Mouse (Mus musculus): Measurements from ENCODE around the gene Rab27a.

Rab27a gene

DNA sequence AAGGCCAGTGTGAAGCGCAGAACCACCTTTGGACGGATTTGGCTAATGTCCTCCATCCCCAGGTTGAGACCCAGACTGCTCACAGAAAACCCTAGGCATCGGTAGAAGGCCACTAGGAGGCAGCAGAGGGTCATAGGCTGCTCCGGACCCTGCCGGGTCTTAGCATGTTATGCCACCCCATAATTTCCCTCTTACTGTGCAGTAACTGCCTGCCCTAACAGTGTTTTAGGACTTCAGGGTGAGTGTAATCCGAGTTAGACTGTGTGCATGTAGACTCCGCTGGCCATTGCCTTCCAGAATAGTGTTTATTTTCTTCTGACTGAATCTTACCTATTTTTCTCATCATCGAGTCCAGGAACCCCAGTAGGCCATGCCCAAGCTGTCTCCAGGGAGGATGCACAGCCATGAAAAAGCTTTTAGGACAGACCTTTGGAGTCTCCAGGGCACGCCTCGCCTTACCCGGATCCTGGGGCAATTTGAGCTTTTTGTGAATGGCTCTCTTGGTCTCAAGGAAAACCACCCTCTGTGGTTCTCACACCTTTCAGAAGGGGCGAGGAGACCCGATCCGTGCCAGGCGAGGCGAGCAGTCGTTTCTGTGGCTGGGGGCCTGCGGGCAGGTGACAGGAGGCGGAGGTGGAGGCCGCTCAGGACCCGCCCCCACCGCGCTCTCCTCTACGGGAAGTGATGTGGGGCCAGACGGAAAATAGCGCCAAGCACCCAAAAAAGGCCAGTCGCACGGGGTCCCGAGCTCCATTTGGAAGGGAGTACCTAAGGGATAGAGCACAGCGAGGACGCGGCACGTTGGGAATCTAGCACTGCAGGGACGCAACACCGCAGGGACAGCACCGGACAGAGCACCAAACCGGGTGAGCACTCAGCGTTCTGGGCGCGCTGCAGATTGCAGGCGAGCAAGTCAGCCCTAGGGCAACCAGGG is at the start of gene Rab27a:
Rab27a (plus strand) TSS at position 709 of the 934 bp plus-strand sequence.
- CTCF ChIA-PET = interaction anchor here (0.5 to 5.8 kb wide), 31 partner anchors 8 to 1225 kb away, joined by 3 to 76 read pairs (median 6); partner anchors contain the start of genes Ccpg1 (in 1 of the 4) and Ccpg1os (in 1 of the 4)

DNA sequence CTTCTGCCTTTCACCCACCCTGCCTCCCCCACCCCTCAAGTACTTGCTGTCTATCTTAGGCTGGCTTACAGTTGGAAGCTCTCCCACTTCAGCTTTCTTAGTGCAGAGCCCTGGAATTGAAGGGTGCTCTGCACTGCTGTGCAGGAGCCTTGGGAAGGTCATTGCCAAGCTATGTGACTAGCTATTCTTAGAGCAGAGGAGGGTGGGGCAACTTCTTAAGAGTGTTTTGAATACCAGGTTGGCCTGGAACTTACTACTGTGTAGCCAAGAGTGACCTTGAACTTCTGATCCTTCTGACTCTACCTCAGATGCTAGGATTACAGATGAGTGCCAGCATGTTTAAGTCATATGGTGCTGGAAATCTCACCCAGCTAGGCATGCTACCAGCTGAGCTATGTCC is 48.5 kb upstream of the Rab27a start:
- ChIA-PET POLR2A (interaction anchor here in 3 of 4 experiments (0.6 to 4.8 kb wide), 42 partner anchors 8 to 1769 kb away, joined by 3 to 46 read pairs (median 4); partner anchors contain the start of genes Ccpg1 (in 3 of the 3), Ccpg1os (in 3 of the 3), Dyx1c1 (in 1 of the 3) and Gm20509 (in 1 of the 3)), CTCF (interaction anchor here (0.5 to 3.4 kb wide), 23 partner anchors 8 to 226 kb away, joined by 3 to 14 read pairs (median 3); partner anchors contain the start of genes Ccpg1 (in 1 of the 4), Ccpg1os (in 1 of the 4), Dyx1c1 (in 1 of the 4) and Gm44503 (in 1 of the 4))

More for the DNA sequence above, at the start of gene Rab27a:
- POLR2A ChIA-PET = interaction anchor here (0.6 to 3.2 kb wide), 33 partner anchors 8 to 1958 kb away, joined by 3 to 18 read pairs (median 4); partner anchors contain the start of genes Rsl24d1 (in 3 of the 4), Ccpg1 (in 2 of the 4), Ccpg1os (in 2 of the 4) and Gm20509 (in 1 of the 4)

DNA sequence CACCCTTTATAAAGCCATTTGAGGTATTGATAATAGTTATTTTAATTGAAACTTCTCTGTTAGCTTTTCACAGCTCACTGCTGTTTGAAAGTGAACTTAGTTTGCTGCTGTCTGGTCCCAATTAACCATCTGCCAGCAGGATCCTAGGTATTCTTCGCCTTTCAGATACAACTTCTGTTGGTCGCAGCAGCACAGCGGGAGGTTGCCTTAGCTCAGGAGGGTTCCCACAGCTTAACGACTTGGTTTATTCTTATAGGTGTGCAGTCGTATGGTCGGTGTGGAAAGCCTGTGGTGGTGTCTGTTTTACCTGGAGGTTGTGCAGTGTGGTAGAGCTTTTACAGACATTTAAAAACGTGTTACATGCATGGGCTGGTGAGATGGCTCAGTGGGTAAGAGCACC is 47.8 kb upstream of the Rab27a start:
- CTCF ChIA-PET = interaction anchor here (0.5 to 3.4 kb wide), 17 partner anchors 10 to 227 kb away, joined by 3 to 14 read pairs (median 3); partner anchors contain the start of genes Ccpg1 (in 1 of the 4), Ccpg1os (in 1 of the 4), Dyx1c1 (in 1 of the 4) and Gm44503 (in 1 of the 4)

DNA sequence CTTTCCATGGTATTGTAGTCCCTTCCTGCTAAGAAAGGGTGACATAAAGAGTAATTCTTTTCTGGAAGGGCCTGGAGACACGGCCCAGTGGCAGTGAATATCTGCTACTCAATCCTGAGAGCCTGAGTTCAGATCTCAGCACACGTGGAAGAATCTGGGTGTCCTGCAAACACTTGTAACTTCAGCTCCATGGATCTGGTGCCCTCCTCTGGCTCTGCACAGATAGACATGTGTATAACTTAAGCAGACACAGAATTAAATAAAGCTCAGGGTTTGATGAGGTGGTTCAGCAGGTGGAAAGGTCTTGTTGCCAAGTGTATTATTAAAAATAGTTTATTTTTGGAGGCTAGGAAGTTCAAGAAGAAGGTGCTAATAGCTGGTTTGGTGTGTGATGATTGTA is 44.2 kb upstream of the Rab27a start:
- CTCF ChIA-PET = interaction anchor here in 3 of 4 experiments (0.8 to 1.3 kb wide), 5 partner anchors 28 to 57 kb away, joined by 3 to 5 read pairs (median 3); no protein-coding TSS in a partner anchor
- POLR2A ChIA-PET = interaction anchor here in 2 of 4 experiments (0.7 to 1.3 kb wide), 3 partner anchors 8 to 32 kb away, joined by 3 read pairs; partner anchors contain the start of genes Ccpg1 (in 1 of the 2) and Ccpg1os (in 1 of the 2)

More for the DNA sequence above, 47.8 kb upstream of the Rab27a start:
- POLR2A ChIA-PET = interaction anchor here in 3 of 4 experiments (0.6 to 4.8 kb wide), 31 partner anchors 7 to 1770 kb away, joined by 3 to 46 read pairs (median 4); partner anchors contain the start of genes Ccpg1 (in 3 of the 3), Ccpg1os (in 3 of the 3), Pigb (in 1 of the 3) and Rsl24d1 (in 1 of the 3)

DNA sequence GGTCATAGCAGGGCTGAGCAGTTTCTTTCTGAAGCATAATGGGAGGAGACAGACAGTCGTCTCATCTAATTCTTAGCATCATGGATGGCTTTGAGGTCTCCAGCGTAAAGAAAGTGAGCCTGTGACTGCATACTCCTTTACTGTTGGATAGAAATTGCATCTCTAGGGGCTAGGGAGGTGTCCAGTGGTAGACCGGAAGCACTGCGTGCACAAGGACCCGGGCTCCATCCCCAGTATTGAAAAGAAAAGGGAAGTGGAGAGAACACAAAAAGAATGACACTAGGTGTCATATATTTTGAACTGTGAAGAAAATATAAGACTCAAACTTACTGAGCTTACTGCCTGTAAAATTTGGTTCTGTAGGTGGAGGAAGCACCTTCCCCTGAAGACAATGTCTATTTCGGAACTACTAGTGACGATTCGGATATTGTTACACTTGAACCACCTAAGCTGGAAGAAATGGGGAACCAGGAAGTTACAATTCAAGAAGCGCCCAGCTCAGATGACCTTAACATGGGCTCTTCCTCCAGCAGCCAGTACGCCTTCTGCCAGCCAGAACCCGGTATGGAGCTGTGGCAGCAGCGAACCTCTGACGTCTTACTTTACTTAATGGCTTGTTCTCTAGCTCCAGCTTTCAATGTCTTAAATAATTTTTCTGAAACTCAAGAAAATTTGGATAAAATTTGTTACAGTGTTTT is 43.2 kb upstream of the Rab27a start:
- POLR2A ChIA-PET = interaction anchor here in 2 of 4 experiments (0.6 to 1.2 kb wide), 3 partner anchors 11 to 16 kb away, joined by 3 to 4 read pairs (median 3); partner anchors contain the start of genes Ccpg1 (in 1 of the 2) and Ccpg1os (in 1 of the 2)
- CTCF ChIA-PET = interaction anchor here in 3 of 4 experiments (0.6 to 1.0 kb wide), 5 partner anchors 16 to 90 kb away, joined by 3 read pairs; partner anchors contain the start of genes Ccpg1 (in 1 of the 3) and Ccpg1os (in 1 of the 3)

DNA sequence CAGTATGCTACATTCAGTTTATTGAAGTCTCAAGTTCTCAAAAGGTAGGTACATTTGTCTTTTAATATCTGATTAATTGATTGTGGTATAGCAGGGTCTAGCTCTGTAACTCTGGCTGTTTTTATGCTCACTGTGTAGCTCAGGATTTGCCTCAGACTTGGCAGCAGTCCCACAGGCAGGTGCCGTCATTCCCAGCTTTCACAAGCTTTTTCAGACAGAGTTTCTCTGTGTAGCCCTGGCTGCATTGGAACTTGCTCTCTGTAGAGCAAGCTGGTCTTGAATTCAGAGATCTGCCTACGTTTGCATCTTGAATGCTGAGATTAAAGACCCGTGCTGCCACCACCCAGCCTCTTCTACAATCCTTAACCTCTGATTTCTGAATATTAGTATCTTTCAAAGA is 42.5 kb upstream of the Rab27a start:
- POLR2A ChIA-PET = interaction anchor here in 2 of 4 experiments (0.6 to 1.2 kb wide), 3 partner anchors 10 to 17 kb away, joined by 3 to 4 read pairs (median 3); partner anchors contain the start of genes Ccpg1 (in 1 of the 2) and Ccpg1os (in 1 of the 2)
- CTCF ChIA-PET = interaction anchor here in 3 of 4 experiments (0.6 to 0.9 kb wide), 4 partner anchors 17 to 90 kb away, joined by 3 read pairs; partner anchors contain the start of genes Ccpg1 (in 1 of the 3) and Ccpg1os (in 1 of the 3)

DNA sequence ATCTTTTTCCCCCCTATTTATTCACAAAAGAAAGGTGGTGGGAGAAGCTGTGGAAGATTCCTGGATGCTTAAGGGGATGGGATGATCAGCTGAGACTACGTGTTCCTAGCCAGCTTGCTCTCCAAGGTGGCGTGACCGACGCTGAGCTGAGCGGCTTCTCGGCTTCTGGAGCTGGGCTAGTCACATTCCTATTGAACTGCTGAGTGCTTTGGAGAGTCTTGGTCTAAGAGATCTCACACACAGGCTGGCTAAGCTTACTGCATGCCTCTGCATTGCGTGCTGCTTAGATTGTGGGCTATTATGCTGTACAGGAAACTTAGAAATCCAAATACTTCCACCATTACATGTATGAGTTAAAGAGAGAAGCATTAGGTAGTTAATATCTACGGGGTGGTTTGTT is 40.6 kb upstream of the Rab27a start:
- ChIA-PET CTCF (interaction anchor here in 2 of 4 experiments (0.5 to 2.2 kb wide), 4 partner anchors 8 to 1239 kb away, joined by 3 to 5 read pairs (median 4); no protein-coding TSS in a partner anchor), POLR2A (interaction anchor here in 3 of 4 experiments (0.6 to 2.1 kb wide), 6 partner anchors 8 to 109 kb away, joined by 3 to 10 read pairs (median 4); partner anchors contain the start of gene Rsl24d1 (in 1 of the 3))

DNA sequence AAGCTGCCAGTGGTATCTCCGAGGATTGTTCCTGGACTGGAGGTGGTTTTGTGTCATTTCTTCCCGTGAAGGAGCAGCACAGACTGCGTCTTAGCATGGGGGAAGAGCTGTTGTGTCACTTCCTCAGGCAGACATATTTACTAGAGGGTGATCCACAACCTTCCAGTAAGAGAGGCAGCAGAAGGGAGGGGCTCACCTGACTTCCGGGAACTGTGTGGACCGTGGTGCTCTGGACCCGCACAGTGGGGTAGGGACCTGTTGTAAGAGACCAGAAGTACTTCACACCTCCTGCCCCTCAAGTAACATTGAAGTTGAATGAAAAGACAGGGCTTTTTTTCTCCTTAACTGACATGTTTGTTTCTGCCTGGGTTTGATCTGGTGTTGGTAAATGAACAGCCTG is 39.5 kb upstream of the Rab27a start:
- POLR2A ChIA-PET = interaction anchor here in 2 of 4 experiments (0.7 to 2.1 kb wide), 5 partner anchors 8 to 24 kb away, joined by 3 to 10 read pairs (median 4); no protein-coding TSS in a partner anchor
- CTCF ChIA-PET = interaction anchor here in 3 of 4 experiments (0.5 to 2.2 kb wide), 3 partner anchors 32 to 49 kb away, joined by 3 to 5 read pairs (median 4); no protein-coding TSS in a partner anchor

DNA sequence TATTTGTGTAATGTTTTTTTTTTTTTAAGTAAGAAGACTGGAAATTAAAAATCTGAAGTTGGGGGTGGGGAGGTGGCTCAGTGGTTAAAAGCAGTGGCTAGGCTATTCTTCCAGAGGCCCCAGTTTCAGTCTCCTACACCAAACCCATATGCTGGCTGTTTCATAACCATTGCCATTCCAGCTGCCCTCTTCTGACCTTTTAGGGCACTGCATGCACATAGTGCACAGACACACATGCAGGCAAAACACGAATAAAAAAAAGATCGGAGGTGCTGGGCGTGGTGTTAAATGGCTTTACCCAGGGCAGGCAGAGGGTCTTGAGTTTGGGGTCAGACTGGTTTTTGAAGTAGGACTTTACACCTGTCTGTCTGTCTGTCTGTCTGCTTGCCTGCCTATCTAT is 38.5 kb upstream of the Rab27a start:
- POLR2A ChIA-PET = interaction anchor here in 2 of 4 experiments (0.9 to 1.5 kb wide), 3 partner anchors 10 to 25 kb away, joined by 3 to 7 read pairs (median 3); partner anchors contain the start of genes Ccpg1 (in 1 of the 2) and Ccpg1os (in 1 of the 2)
- CTCF ChIA-PET = interaction anchor here in 3 of 4 experiments (0.6 to 1.0 kb wide), 3 partner anchors 9 to 88 kb away, joined by 3 to 5 read pairs (median 3); no protein-coding TSS in a partner anchor

DNA sequence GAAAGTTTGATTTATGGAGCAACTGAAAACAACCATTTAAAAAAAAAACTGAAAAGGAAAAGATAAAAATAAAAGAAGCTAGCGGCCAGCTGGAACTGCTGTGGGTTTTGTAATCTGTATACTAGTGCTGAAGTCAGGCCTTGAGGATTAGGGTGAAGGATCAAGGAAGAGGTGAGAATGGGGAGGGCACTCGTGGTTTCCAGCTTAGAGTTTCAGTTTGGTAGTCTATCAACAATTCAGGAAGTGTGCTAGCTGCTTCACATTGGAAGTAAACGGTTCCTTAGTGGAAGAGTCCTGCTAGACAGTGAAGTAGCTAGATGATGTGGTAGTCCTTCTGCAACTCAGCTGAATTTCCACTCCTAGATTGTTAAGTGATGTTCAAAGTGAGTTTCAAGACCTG is 36.3 kb upstream of the Rab27a start:
- ChIA-PET POLR2A (interaction anchor here in 2 of 4 experiments (0.7 to 1.7 kb wide), 9 partner anchors 9 to 106 kb away, joined by 3 to 7 read pairs (median 3); no protein-coding TSS in a partner anchor), CTCF (no interaction called here)

DNA sequence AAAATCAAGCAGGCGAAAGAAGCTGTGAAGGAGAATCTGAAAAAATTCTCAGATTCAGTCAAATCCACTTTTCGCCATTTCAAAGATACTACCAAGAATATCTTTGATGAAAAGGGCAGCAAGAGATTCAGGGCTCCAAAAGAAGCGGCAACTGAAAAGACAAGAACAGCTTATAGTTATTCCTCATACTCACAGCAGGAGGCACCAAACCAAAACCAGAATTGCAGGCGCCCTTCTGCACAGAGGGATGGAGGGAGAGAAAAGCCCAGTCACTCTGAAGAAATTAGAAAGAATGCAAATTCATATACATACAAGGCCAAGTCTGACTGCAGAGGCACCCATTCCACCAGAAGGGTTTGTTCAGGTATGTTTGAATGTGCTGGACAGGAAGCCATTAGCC is 32.0 kb upstream of the Rab27a start:
- ChIA-PET POLR2A (interaction anchor here in 3 of 4 experiments (0.6 to 1.6 kb wide), 11 partner anchors 8 to 101 kb away, joined by 3 to 5 read pairs (median 3); partner anchors contain the start of genes Ccpg1 (in 1 of the 3), Ccpg1os (in 1 of the 3) and Rsl24d1 (in 1 of the 3)), CTCF (interaction anchor here in 2 of 4 experiments (1.1 to 2.4 kb wide), 5 partner anchors 14 to 79 kb away, joined by 3 to 7 read pairs (median 4); no protein-coding TSS in a partner anchor)

DNA sequence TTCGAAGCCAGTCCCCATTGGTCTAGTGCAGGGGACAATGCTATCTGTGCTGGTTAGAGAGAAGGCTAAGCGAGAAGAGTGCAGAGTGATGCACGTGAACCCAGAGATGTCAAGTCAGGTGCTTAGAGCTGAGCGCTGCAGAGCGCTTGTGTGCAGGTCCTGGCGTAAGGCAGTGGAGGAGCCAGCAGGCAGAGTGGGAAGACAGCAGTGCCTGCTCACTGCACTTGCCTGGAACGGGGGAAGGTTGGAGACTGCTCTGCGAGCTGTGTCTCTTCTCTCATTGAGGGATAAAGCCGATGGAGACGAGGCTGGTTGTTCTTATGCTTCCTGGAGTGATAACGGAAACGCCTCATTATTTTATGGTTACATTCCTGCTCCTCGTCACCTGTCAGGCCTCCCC is 29.9 kb upstream of the Rab27a start:
- ChIA-PET POLR2A (no interaction called here), CTCF (interaction anchor here in 1 of 4 experiments (0.6 kb wide), 1 partner anchor 144 kb away, joined by 5 read pairs; no protein-coding TSS in a partner anchor)

DNA sequence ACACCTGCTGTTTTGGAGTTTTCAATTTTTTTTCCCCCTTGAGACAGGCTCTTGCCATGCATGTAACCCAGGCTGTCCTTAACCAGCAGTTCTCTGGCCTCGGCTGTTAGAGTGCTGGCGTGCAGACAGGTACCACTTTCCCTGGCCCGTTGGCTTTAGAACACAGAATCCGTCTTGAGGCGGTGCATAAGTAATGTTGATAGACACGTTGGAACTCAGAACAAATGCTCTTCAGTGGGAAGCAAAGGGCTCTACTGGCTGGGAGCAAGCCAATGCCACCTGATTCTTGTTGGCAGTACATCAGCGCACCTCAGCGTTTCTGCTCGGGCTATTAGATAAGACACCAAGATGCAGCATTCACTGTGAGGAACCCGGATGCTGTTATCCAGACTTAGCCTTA is 24.8 kb upstream of the Rab27a start:
- CTCF ChIA-PET = no interaction called here
- POLR2A ChIA-PET = interaction anchor here in 1 of 4 experiments (1.4 kb wide), 2 partner anchors 11 to 23 kb away, joined by 3 read pairs; no protein-coding TSS in a partner anchor

DNA sequence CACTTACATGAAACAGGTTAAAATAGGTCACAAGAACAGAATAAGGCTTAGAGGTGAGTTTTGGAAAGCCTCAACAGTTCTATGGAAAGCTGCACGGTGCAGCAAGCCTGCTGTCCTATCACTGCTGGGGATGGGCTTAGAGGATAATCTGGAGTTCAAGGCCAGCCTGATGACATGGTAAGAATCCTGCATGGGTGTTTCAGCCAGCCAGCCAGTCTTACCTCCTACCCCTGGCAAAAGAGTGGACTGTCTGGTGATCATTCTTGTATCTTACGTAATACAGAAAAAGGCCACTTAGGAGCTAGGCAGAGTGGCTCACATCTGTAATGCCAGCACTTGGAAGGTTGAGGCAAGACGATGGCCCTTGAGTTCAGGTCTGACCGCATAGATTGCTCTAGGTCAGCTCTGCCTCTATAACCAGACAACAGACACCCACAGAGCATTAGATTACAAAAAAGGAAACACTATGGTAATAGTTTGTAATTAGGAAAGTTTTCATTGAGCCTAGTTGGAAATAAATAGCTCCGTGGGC is 24.0 kb upstream of the Rab27a start:
- POLR2A ChIA-PET = interaction anchor here in 1 of 4 experiments (0.8 to 1.4 kb wide), 3 partner anchors 10 to 24 kb away, joined by 3 read pairs; no protein-coding TSS in a partner anchor
- CTCF ChIA-PET = interaction anchor here in 1 of 4 experiments (0.6 kb wide), 1 partner anchor 64 kb away, joined by 3 read pairs; no protein-coding TSS in a partner anchor

DNA sequence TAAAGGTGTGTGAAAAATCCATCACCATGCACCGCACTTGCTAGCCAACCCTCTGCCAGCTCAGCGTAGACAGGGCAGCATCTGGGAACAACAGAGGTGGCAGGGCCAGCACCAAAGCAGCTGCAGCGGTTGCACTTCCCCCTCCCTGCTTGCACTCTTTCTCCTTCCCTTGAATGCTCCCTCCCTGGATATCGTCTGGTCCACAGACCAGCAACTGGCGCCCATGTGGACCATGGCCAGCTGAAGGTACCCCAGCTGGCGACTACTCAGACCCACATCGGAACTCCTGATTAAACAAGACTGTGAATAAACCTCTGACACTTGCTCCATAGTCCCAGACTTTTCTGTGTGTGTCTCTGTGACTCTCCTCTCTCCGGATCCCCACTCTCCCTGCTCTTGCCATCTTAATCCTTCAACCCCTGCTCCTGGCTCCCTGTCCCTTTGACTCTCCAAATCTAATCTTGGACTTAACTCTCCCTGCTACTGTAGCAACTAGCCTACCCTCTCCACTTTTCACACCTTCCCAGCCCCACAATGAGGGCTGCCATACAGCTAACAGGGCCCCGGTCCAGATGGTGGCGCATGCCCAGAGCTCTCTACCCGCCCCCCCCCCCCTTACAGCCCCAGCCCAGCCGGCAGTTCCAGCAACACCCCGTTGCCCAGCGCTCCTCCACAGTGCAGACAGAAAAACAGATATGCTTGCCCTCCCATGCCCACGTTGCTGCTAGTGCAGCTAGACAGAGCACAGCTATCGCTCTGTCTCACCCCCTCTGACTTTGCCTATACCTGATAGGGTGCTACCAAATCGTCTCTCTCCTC is 18.6 kb upstream of the Rab27a start:
- ChIA-PET POLR2A (interaction anchor here in 2 of 4 experiments (0.5 to 2.2 kb wide), 10 partner anchors 11 to 66 kb away, joined by 3 to 11 read pairs (median 4); partner anchors contain the start of genes Pigb (in 1 of the 2) and Rab27a (in 1 of the 2)), CTCF (interaction anchor here in 3 of 4 experiments (0.6 to 1.9 kb wide), 13 partner anchors 9 to 947 kb away, joined by 3 to 9 read pairs (median 3); no protein-coding TSS in a partner anchor)

Measured in embryonic stem cell, embryonic (primary cell).